Comparison of ENCODE assay signal across 8 mouse cellular contexts in the genomic region with DNA sequence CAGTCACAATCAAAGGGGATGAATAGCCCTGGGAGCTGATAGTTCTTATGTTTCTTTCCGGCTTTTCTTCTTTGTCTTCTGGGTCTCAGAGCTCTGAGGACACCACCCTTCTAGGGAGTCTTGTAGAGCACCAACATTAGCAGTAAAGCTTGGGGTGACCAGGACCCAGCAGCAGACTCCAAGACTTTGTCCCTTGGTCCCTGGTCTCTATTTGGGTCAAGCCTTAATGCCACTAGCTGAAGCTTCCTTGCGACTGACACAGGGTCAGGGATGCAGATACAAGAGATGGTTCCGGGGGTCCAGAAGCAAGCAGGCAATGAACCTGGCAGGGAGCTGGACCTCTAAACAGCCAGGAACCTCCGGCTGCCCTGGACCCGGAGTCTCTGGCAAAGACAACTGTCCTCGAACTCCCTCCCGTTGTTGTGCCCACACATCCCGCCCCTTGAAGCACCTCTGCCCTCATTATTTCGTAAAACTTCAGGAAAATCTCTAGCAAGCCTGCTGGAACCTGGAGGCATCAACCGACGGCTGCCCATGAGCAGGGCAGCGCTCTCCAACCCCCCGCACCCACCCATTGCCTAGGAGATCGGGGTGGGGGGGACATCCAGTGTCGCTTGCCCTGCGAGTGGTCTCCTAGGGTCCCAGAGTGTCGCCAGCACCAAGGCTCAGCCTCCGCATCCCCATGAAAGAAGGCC. TPM values are rescaled to one million over a fixed set of nuclear protein-coding genes. Genes with fewer than 3 reads are reported as not detected.
DNase-seq lines count a peak whose midpoint lies in the region; ATAC-seq and TF ChIP-seq lines count a peak whose summit lies in the region.

No protein-coding gene starts in this region.

- no peaks in the 10 kb centered on the region for H3K4me1 ChIP-seq in kidney, adult 2 months (ENCODE audit: control insufficient read depth, insufficient read depth, low read length)
- peaks cover 23% of the 10 kb centered on the region for H3K4me1 ChIP-seq in embryonic facial prominence, embryonic 13.5 days
- peaks cover 9% of the 10 kb centered on the region; the same call in 1 of the 2 replicates for H3K4me1 ChIP-seq in intestine, embryonic 15.5 days (replicated peaks)
- peaks cover 3% of the 10 kb centered on the region; the same call in 1 of the 2 replicates for H3K4me1 ChIP-seq in midbrain, postnatal 0 days (ENCODE audit: insufficient read depth, low read length)

- H3K4me3 ChIP-seq in kidney, adult 2 months (ENCODE audit: insufficient read depth, low read depth, low read length) = peak overlapping the region; percentile 51
- H3K4me3 ChIP-seq in embryonic facial prominence, embryonic 13.5 days = peak overlapping the region; percentile 49
- peak overlapping the region; percentile 40 for H3K4me3 ChIP-seq in intestine, embryonic 15.5 days (replicated peaks)
- H3K4me3 ChIP-seq in midbrain, postnatal 0 days (ENCODE audit: low read depth, low read length) = peak overlapping the region; percentile 54

- no peak overlapping the region for H3K27ac ChIP-seq in kidney, adult 2 months (ENCODE audit: insufficient read depth, low read depth, low read length)
- H3K27ac ChIP-seq in embryonic facial prominence, embryonic 13.5 days = no peak overlapping the region
- H3K27ac ChIP-seq in intestine, embryonic 15.5 days = no peak overlapping the region
- no peak overlapping the region for H3K27ac ChIP-seq in midbrain, postnatal 0 days (ENCODE audit: low read depth, low read length)

- WGBS in kidney, adult 2 months = 7% methylated on average over 18 of the region's 18 CpGs
- WGBS in embryonic facial prominence, embryonic 13.5 days = 2% methylated on average over 18 of the region's 18 CpGs
- 6% methylated on average over 18 of the region's 18 CpGs for WGBS in intestine, embryonic 15.5 days
- 4% methylated on average over 18 of the region's 18 CpGs for WGBS in midbrain, postnatal 0 days

- H3K36me3 ChIP-seq in kidney, adult 2 months (ENCODE audit: control insufficient read depth, insufficient read depth, low read length) = no peaks in the 10 kb centered on the region
- no peaks in the 10 kb centered on the region for H3K36me3 ChIP-seq in embryonic facial prominence, embryonic 13.5 days
- no peaks in the 10 kb centered on the region for H3K36me3 ChIP-seq in intestine, embryonic 15.5 days
- no peaks in the 10 kb centered on the region for H3K36me3 ChIP-seq in midbrain, postnatal 0 days (ENCODE audit: insufficient read depth, low read length)

- TF ChIP-seq CTCF in kidney, adult 2 months (conservative IDR thresholded peaks at IDR 0.05; ENCODE audit: insufficient read depth, insufficient read length, low read depth, low read length) = no peak
- no peak for TF ChIP-seq CTCF in midbrain, postnatal 0 days (IDR thresholded peaks at IDR 0.05)

- H3K9ac ChIP-seq in embryonic facial prominence, embryonic 13.5 days = peak overlapping the region; percentile 68
- H3K9ac ChIP-seq in intestine, embryonic 15.5 days = peak overlapping the region; percentile 39; the same call in 1 of the 2 replicates
- peak overlapping the region; percentile 51 for H3K9ac ChIP-seq in midbrain, postnatal 0 days (replicated peaks; ENCODE audit: low read length, poor library complexity, severe bottlenecking)

- ATAC-seq in embryonic facial prominence, embryonic 13.5 days (ENCODE audit: insufficient number of reproducible peaks, insufficient read depth, low FRiP score, low TSS enrichment, low read depth) = no peak
- no peak; the same call in 1 of the 2 replicates for ATAC-seq in intestine, embryonic 15.5 days
- peak; percentile 57; the same call in 1 of the 2 replicates for ATAC-seq in midbrain, postnatal 0 days (ENCODE audit: low FRiP score)

- TF ChIP-seq POLR2A in kidney, adult 2 months (IDR thresholded peaks at IDR 0.05; ENCODE audit: low read depth, low read length) = no peak

- intact Hi-C loops in left cerebral cortex, postnatal 14 days (cut with DNase I) = no loop called here

- no peaks in the 10 kb centered on the region for H3K9me3 ChIP-seq in embryonic facial prominence, embryonic 13.5 days
- no peaks in the 10 kb centered on the region for H3K9me3 ChIP-seq in intestine, embryonic 15.5 days
- no peaks in the 10 kb centered on the region for H3K9me3 ChIP-seq in midbrain, postnatal 0 days (ENCODE audit: low read length)

- peak overlapping the region; percentile 87 for H3K4me2 ChIP-seq in embryonic facial prominence, embryonic 13.5 days
- H3K4me2 ChIP-seq in intestine, embryonic 15.5 days (replicated peaks) = peak overlapping the region; percentile 83
- peak overlapping the region; percentile 86 for H3K4me2 ChIP-seq in midbrain, postnatal 0 days (ENCODE audit: low read depth, low read length, poor library complexity, severe bottlenecking)

- H3K27me3 ChIP-seq in kidney, adult 2 months (replicated peaks; ENCODE audit: control insufficient read depth, insufficient read depth, low read length) = no peaks in the 10 kb centered on the region; the same call in 1 of the 2 replicates
- peaks cover 64% of the 10 kb centered on the region for H3K27me3 ChIP-seq in embryonic facial prominence, embryonic 13.5 days
- peaks cover 46% of the 10 kb centered on the region for H3K27me3 ChIP-seq in intestine, embryonic 15.5 days (replicated peaks)
- peaks cover 12% of the 10 kb centered on the region for H3K27me3 ChIP-seq in midbrain, postnatal 0 days (ENCODE audit: insufficient read depth, low read length)

- no peak for DNase-seq in kidney, adult 2 months
- DNase-seq in kidney, postnatal 25 days = no peak
- no peak for DNase-seq in midbrain, postnatal 0 days (ENCODE audit: low spot score)
- DNase-seq in left cerebral cortex, postnatal 14 days (ENCODE audit: low spot score in 2 of 2) = no peak
- no peak for DNase-seq in spleen, postnatal 14 days (ENCODE audit: low spot score in 2 of 2)
- DNase-seq in layer of hippocampus, postnatal 25 days (ENCODE audit: extremely low spot score in 1 of 2, low spot score in 1 of 2) = no peak

RNA-seq across cellular contexts. Expression of a gene that starts 0.7 kb away (rescaled TPM):
- 5.7 and 6.9 TPM in 2 replicates for polyA plus RNA-seq in kidney, adult 2 months (2012; rRNA removed)
- polyA plus RNA-seq in embryonic facial prominence, embryonic 13.5 days (2015; fragmentation: Nextera tagmentation; extraction: Ambion mirVana) = 0.31 and 0.40 TPM in 2 replicates
- polyA plus RNA-seq in intestine, embryonic 15.5 days (2015; fragmentation: Nextera tagmentation; extraction: Ambion mirVana) = 5.7 and 6.3 TPM in 2 replicates
- total RNA-seq in midbrain, postnatal 0 days (2014; rRNA removed) = 4.6 and 5.6 TPM in 2 replicates
- 4.8 TPM in 2 replicates for polyA plus RNA-seq in midbrain, postnatal 0 days (2015; fragmentation: Nextera tagmentation; extraction: Ambion mirVana)
- total RNA-seq in left cerebral cortex, postnatal 14 days (2021) = 10 to 100 TPM in 1 of 2 experiments, 1 to 10 TPM in 1; 8.3 to 11.9 TPM
- total RNA-seq in layer of hippocampus, postnatal 25 days (2021) = 10 to 100 TPM; 15.3 to 15.8 TPM
